Mouse (Mus musculus) heart, embryonic 13.5 days (tissue): ENCODE results near the gene Ankrd40. TPM values are rescaled to one million over a fixed set of nuclear protein-coding genes. Genes with fewer than 3 reads are reported as not detected.

ENCODE experiments used
- ATAC-seq: fragments of 200-750 bp; cut with Nextera tagmentation; 2 replicates; pipeline ENCODE4 v1.8.0; 2017; ENCODE audit warnings: moderate TSS enrichment; ENCODE audit not compliant: insufficient number of reproducible peaks, low FRiP score, low TSS enrichment; ENCODE audit errors: extremely low read depth
- H3K27ac ChIP-seq: fragments of 300-500 bp; sonication (generic); replicated peaks from 2 replicates; pipeline ENCODE4 v1.5.1; 2015; ENCODE audit warnings: moderate library complexity, mild to moderate bottlenecking, inconsistent platforms
- H3K27me3 ChIP-seq: fragments of 300-500 bp; sonication (generic); replicated peaks from 2 replicates; pipeline ENCODE4 v1.6.1; 2015; ENCODE audit warnings: mild to moderate bottlenecking, inconsistent platforms
- H3K36me3 ChIP-seq: fragments of 300-500 bp; sonication (generic); 2 replicates; pipeline ENCODE4 v1.6.1; 2015; ENCODE audit warnings: mild to moderate bottlenecking, inconsistent platforms
- H3K4me1 ChIP-seq: fragments of 300-500 bp; sonication (generic); 2 replicates; pipeline ENCODE4 v1.6.1; 2015; ENCODE audit warnings: inconsistent platforms
- H3K4me2 ChIP-seq: fragments of 300-500 bp; sonication (generic); 2 replicates; pipeline ENCODE4 v1.6.1; 2015; ENCODE audit warnings: inconsistent platforms, mild to moderate bottlenecking, moderate library complexity
- H3K4me3 ChIP-seq: fragments of 300-500 bp; sonication (generic); 2 replicates; pipeline ENCODE4 v1.5.1; 2015; ENCODE audit warnings: moderate library complexity, mild to moderate bottlenecking, inconsistent platforms
- H3K9ac ChIP-seq: fragments of 300-500 bp; sonication (generic); 2 replicates; pipeline ENCODE4 v1.6.1; 2015; ENCODE audit warnings: inconsistent platforms, mild to moderate bottlenecking, moderate library complexity
- H3K9me3 ChIP-seq: fragments of 300-500 bp; sonication (generic); 2 replicates; pipeline ENCODE4 v1.6.1; 2016; ENCODE audit warnings: inconsistent platforms
- WGBS: fragments of 180-500 bp; shearing (Covaris S2); methylation state at CpG from one replicate; pipeline ENCODE4 v1.1.7; 2015; ENCODE audit warnings: mixed read lengths; 5-methylcytosine and 5-hydroxymethylcytosine counted together
- polyA plus RNA-seq: library from polyadenylated mRNA; unstranded; fragments of >200 nt; fragmentation: Nextera tagmentation; extraction: Ambion mirVana; gene quantifications from 2 replicates; pipeline ENCODE4 v1.2.1, GENCODE M21; 2015

The Ankrd40 gene
- polyA plus RNA-seq, 1 experiment from 2014 or later = 14.6 TPM

DNA sequence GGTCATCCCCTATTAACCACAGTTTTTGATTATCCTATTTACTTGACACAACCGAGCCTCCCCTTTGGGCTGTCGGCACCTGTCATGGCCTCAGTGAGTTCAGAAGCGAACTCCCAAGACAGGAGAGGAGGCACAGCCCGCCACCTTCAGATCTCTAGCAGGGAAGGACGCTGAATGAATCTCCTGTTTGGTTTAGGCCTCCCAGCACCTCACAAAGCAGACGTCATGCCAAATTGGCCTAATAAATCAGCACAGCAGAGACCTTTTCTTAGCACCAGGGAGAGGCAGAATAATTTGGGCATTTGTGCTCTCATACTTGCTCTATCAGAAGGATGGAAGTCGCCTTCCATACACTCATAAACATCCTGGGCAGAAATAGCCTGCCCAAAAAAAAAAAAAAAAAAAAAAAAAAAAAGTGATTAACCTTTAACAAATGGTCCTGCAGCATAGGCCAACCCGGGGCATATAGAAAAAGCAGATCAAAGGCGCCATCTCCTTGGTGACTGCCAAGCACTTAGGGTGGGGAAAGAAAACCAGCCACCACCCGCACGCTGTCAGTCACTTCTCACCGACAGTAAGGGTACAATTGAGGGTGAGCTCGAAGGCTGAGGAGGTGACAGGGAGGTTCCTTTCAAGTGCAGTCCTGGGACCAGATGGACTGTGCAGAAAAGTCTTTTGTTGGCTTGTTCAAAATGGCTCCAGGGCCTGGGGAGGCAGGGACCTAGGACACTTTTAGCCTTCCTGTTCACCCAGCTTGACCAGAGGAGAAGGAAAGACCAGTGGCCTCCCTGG, 14.5 kb downstream of the Ankrd40 start:
- peaks cover 50% of the 10 kb centered on the region for H3K4me1 ChIP-seq
- no peaks in the 10 kb centered on the region for H3K9me3 ChIP-seq
- peak overlapping the region; percentile 48; the same call in 1 of the 2 replicates for H3K9ac ChIP-seq
- ATAC-seq = no peak
- 37% methylated on average over 13 of the region's 13 CpGs for WGBS
- H3K27me3 ChIP-seq = no peaks in the 10 kb centered on the region; the same call in 1 of the 2 replicates
- H3K4me3 ChIP-seq = no peak overlapping the region
- peak overlapping the region; percentile 21 for H3K27ac ChIP-seq
- no peak overlapping the region for H3K4me2 ChIP-seq
- peaks cover 40% of the 10 kb centered on the region for H3K36me3 ChIP-seq

DNA sequence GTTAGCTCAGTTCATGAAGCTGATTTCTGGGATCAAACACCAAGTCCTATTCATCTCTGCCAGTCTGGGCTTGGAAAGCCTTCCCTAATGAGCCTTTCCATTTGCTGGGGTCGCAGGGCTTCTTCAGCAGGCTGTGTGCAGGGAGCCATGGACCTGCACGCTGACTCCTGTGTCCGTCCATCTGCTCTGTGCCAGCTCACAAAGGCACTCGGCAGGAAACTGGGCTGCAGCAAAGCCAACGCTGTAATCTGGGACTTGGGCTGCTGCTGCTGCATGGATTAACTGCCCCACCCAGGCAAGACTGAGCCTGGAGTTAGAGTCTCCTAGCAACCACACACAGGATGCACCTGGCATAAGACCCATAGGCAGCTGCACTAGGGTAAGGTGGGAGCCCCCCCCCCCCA, 16.2 kb downstream of the Ankrd40 start:
- Histone ChIP-seq H3K9me3 (no peaks in the 10 kb centered on the region), H3K4me1 (peaks cover 50% of the 10 kb centered on the region), H3K4me3 (no peak overlapping the region), H3K36me3 (peaks cover 24% of the 10 kb centered on the region), H3K27me3 (no peaks in the 10 kb centered on the region; the same call in 1 of the 2 replicates), H3K4me2 (no peak overlapping the region), H3K9ac (no peak overlapping the region), H3K27ac (no peak overlapping the region)
- WGBS = 46% methylated on average over 5 of the region's 5 CpGs
- ATAC-seq = no peak

DNA sequence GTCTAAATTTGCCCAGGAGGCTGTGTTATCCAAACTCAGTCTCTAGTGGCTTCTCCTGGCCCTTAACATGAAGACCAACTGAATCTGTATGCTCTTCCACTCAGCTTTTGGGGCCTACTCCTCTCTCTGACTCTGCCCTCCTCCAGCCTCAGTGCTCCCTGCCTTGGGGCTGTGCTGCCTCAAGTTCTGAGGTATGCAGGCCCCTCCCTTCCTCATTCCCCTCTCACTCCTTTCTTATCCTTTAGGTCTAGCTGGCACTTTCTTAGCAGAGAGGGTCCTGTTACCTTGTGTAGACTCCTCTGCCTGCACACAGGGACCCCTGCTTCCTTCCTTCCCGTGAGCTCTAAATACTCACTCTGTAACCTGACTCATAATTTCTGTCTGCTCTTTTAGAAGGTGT, 16.7 kb downstream of the Ankrd40 start:
- peaks cover 18% of the 10 kb centered on the region for H3K36me3 ChIP-seq
- no peak overlapping the region for H3K4me2 ChIP-seq
- no peak for ATAC-seq
- H3K4me3 ChIP-seq = no peak overlapping the region
- H3K9me3 ChIP-seq = no peaks in the 10 kb centered on the region
- 28% methylated on average over 1 of the region's 1 CpGs for WGBS
- peaks cover 50% of the 10 kb centered on the region for H3K4me1 ChIP-seq
- H3K9ac ChIP-seq = no peak overlapping the region
- no peak overlapping the region for H3K27ac ChIP-seq
- H3K27me3 ChIP-seq = no peaks in the 10 kb centered on the region; the same call in 1 of the 2 replicates

DNA sequence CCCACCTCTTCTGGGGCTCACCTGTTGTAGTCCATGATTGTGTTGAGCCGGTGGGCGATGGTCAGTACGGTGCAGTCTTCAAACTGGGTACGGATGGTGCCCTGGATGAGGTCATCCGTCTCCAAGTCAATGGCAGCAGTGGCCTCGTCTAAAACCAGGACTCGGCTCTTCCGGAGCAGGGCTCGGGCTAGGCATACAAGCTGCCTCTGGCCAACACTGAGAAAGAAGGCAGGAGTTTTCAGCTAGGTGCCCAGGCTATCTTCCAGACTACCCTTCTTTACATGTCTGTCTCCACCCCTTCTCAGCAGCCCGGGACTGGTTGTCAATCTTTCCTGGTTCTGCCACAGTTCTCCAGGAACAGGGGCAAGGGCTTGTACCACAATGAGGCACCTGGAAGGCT, 18.1 kb downstream of the Ankrd40 start:
- H3K4me3 ChIP-seq = no peak overlapping the region
- H3K9ac ChIP-seq = no peak overlapping the region
- no peaks in the 10 kb centered on the region; the same call in 1 of the 2 replicates for H3K27me3 ChIP-seq
- peaks cover 53% of the 10 kb centered on the region for H3K4me1 ChIP-seq
- H3K4me2 ChIP-seq = no peak overlapping the region
- 63% methylated on average over 10 of the region's 10 CpGs for WGBS
- H3K27ac ChIP-seq = no peak overlapping the region
- H3K36me3 ChIP-seq = peaks cover 5% of the 10 kb centered on the region
- no peak for ATAC-seq
- H3K9me3 ChIP-seq = no peaks in the 10 kb centered on the region

DNA sequence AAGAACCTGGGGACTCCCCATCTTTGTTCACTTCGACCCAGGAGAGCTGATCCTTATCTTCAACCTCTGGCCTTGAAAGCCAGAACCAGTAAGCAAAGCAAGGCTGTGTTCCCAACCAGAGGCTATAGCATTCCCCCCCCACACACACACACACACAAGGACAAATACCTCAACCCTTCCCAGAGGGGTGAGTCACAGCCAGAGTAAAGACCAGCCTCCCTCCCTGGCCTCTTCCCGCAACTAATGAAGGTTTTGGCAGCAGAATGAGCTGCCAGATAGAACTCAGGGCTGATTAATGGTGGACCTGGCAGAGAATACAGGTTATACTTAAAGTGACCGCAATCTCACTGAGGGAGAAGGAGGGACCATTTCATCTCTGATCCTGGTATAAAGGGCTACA, 18.8 kb downstream of the Ankrd40 start:
- 35% methylated on average over 3 of the region's 3 CpGs for WGBS
- ATAC-seq = no peak; the same call in 1 of the 2 replicates
- H3K27ac ChIP-seq = no peak overlapping the region

DNA sequence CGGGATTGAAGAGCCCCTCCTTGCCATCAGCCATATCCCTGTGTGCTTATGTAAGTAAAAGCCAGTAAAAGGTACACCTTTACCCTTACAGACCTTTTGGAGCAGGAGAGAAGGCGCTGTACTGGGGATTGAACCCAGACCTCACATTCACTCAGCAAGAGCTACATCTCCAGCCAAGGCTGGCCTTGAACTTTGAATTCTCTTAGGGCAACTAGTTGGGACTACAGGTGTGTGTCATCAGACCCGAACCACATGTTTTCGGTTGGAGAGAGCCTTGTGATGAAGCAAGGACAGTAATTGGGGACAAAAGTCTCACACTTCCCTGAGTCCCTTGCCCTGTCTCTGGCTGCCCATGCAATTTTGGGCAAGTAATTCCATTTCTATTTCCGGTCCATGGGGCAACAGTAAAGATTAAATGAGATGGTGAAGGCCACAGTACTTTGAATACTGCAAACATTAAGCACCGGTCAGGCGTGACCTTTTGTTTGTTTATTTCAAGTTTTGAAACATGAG, 19.3 kb downstream of the Ankrd40 start:
- peaks cover 49% of the 10 kb centered on the region for H3K4me1 ChIP-seq
- no peak overlapping the region for H3K4me3 ChIP-seq
- ATAC-seq = no peak
- 81% methylated on average over 7 of the region's 7 CpGs for WGBS
- no peak overlapping the region; the same call in 1 of the 2 replicates for H3K9ac ChIP-seq
- H3K4me2 ChIP-seq = no peak overlapping the region
- peaks cover 4% of the 10 kb centered on the region for H3K27me3 ChIP-seq
- H3K27ac ChIP-seq = no peak overlapping the region
- H3K9me3 ChIP-seq = no peaks in the 10 kb centered on the region
- H3K36me3 ChIP-seq = no peaks in the 10 kb centered on the region

More for the DNA sequence above, 18.8 kb downstream of the Ankrd40 start:
- no peak overlapping the region; the same call in 1 of the 2 replicates for H3K9ac ChIP-seq
- no peaks in the 10 kb centered on the region for H3K36me3 ChIP-seq
- H3K4me2 ChIP-seq = no peak overlapping the region
- H3K27me3 ChIP-seq = no peaks in the 10 kb centered on the region; the same call in 1 of the 2 replicates
- peaks cover 53% of the 10 kb centered on the region for H3K4me1 ChIP-seq
- no peaks in the 10 kb centered on the region for H3K9me3 ChIP-seq
- no peak overlapping the region for H3K4me3 ChIP-seq

DNA sequence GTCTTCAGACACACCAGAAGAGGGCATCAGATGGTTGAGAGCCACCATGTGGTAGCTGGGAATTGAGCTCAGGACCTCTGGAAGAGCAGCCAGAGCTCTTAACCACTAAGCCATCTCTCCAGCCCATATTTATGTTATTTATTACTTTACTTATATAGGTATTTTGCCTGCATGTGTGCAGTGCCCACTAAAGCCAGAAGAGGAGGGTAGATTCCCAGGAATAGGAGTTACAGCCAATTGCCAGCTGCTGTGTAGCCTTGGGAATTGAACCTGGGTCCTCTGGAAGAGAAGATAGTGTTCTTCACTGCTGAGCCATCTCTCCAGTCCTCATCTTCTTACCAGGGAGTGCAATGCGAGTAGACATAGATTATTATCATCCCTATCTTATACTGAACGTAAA, 22.0 kb downstream of the Ankrd40 start:
- H3K4me1 ChIP-seq = peaks cover 22% of the 10 kb centered on the region
- no peaks in the 10 kb centered on the region for H3K9me3 ChIP-seq
- H3K36me3 ChIP-seq = no peaks in the 10 kb centered on the region
- no peak overlapping the region for H3K4me2 ChIP-seq
- WGBS = 69% methylated on average over 2 of the region's 2 CpGs
- H3K9ac ChIP-seq = no peak overlapping the region
- H3K27ac ChIP-seq = no peak overlapping the region
- no peak for ATAC-seq
- H3K4me3 ChIP-seq = no peak overlapping the region
- H3K27me3 ChIP-seq = peaks cover 28% of the 10 kb centered on the region

DNA sequence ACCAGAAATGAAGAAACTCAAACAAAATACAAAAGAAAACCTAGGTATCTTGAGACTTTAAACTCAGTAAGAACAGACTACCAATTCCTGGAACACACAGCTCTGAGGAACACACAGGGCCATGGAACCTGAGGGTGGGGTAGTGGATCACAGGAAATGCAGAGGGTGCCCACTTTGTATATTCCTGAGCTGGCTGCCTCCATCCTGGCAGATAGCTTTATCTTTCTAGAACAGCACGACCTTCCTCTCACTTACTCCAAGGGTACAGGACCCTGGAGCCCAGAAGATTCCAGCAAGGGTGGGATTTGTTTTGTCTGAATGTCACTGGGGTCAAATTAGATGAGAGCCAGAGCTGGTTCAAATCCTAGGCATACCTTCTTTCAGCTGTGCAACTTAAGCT, 22.5 kb downstream of the Ankrd40 start:
- 35% methylated on average over 1 of the region's 1 CpGs for WGBS
- H3K4me3 ChIP-seq = no peak overlapping the region
- H3K9me3 ChIP-seq = no peaks in the 10 kb centered on the region
- H3K4me2 ChIP-seq = no peak overlapping the region
- H3K4me1 ChIP-seq = peaks cover 19% of the 10 kb centered on the region
- H3K36me3 ChIP-seq = no peaks in the 10 kb centered on the region
- H3K27ac ChIP-seq = no peak overlapping the region
- ATAC-seq = no peak
- H3K9ac ChIP-seq = no peak overlapping the region
- H3K27me3 ChIP-seq = peaks cover 33% of the 10 kb centered on the region

DNA sequence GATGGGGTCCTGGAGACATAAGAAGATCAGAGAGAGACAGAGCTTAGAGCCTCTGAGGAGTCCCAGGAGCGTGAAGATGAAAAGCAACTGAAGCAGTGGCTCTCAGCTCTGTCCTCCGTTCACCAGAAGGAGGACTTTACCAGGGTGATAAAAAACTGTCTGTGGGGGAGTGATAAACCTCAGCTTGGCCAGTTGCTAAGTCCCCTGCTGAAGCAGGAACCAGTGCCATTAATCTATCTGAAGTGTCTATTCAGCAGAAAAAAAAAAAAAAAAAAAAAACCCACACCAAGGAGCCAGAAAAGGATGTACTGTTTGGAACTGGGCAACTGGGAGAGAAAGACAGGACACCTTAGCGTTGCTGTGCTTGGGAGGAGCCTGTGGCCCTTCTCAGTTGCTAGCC, 23.3 kb downstream of the Ankrd40 start:
- Histone ChIP-seq H3K9me3 (no peaks in the 10 kb centered on the region), H3K9ac (no peak overlapping the region), H3K4me3 (no peak overlapping the region), H3K4me2 (no peak overlapping the region), H3K27me3 (peaks cover 35% of the 10 kb centered on the region), H3K4me1 (peaks cover 14% of the 10 kb centered on the region), H3K27ac (no peak overlapping the region), H3K36me3 (no peaks in the 10 kb centered on the region)
- 18% methylated on average over 3 of the region's 3 CpGs for WGBS
- ATAC-seq = no peak

DNA sequence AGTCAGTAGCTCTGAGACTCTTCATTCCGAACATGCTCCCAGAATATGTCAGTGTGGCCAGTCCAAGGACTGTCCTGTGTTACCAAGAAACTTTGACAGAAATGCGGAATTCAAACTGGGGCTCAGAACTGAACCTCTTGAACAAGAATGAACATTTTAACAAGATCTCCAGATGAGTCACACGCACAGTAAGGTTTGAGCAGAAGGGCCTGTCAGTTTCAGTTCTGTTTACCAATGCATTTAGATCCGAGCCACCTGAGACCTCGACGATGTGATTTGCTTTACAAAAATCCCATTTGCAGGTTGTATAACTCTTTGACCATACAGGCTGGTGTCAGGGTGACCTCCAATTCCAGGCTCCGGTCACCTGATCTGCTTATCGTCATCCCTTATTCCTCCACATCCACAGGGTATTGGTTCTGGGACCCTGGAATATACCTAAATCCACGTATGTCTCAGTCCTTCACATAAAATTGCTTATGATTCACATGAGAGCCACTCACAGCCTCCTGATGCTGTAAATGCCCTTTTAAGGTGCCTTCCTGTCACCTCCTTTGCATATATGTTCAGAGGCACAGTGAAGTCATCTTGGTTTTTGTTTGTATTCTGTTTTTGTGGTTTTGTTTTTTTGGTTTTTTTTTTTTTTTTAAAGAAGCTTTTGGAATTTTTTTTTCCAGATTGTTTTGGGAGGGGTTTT, 27.9 kb downstream of the Ankrd40 start:
- H3K9me3 ChIP-seq = no peaks in the 10 kb centered on the region
- no peak overlapping the region for H3K4me2 ChIP-seq
- no peaks in the 10 kb centered on the region for H3K36me3 ChIP-seq
- H3K9ac ChIP-seq = no peak overlapping the region
- peaks cover 44% of the 10 kb centered on the region for H3K27me3 ChIP-seq
- 74% methylated on average over 9 of the region's 9 CpGs for WGBS
- no peak overlapping the region for H3K4me3 ChIP-seq
- H3K4me1 ChIP-seq = 0 out of 2 replicates have a peak, but pooled peaks cover 7% of the 10 kb centered on the region
- no peak for ATAC-seq
- no peak overlapping the region for H3K27ac ChIP-seq

DNA sequence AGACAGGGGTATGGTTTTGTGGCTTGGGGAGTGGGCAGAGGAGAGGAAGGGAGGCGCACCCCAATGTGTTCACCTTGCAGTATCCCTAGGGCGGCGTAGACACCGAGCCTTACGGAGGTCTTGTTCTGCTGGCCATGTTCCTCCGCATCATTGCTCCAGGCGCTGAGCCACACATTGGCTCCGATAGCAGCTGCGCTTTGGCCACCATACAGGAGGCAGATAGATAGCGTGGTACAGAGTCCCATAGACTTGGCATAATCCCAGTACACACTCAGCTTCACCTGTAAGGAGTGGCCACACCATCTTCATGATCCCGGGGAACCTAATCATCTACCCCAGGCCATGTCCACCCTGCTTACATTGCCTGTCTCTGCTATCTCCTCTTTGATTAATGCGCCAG, 31.4 kb downstream of the Ankrd40 start:
- ATAC-seq = no peak
- 92% methylated on average over 12 of the region's 12 CpGs for WGBS
- Histone ChIP-seq H3K4me2 (no peak overlapping the region), H3K27me3 (peaks cover 28% of the 10 kb centered on the region), H3K27ac (no peak overlapping the region), H3K4me1 (0 out of 2 replicates have a peak, but pooled peaks cover 4% of the 10 kb centered on the region), H3K36me3 (no peaks in the 10 kb centered on the region), H3K9me3 (no peaks in the 10 kb centered on the region), H3K4me3 (no peak overlapping the region), H3K9ac (no peak overlapping the region)
